Mouse (Mus musculus) lung, adult 18-20 months (tissue): ENCODE measurements around the gene Ctnnbip1.

ENCODE experiments used
- DNase-seq, 2 experiments: peaks; one replicate each; pipeline ENCODE4 v3.0.0; 2022; ENCODE audit warnings: mixed read lengths in 2 of 2

Gene Ctnnbip1

DNA sequence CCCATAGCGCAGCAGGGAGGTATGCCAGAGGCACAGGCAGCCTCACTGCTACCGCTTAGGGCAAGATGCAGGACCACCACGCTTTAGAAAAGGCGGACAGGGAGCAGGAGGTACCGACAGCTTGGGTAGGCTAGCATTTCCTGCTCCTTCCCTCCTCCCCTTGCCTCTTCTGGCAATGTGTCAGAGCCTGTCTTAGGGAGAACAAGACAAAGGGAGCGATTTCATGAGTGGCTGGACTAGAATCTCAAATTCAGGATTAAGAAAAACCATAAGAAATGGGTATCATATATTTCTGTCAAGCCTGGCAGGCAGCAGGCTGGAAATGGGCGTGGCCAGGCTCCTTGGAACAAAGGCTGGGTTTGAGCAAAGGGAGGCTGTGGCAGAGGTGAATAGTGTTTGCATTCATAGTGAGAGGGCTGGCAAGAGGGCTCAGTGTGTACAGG is 44.9 kb downstream of the Ctnnbip1 start:
- peak in 1 of 2 experiments; percentile 30 for DNase-seq

GRCm38 (mm10) chr4:149563941-149564361 is 45.9 kb downstream of the Ctnnbip1 start:
- no peak for DNase-seq

- DNase-seq, result peak; percentile 86 to 90
Observed at GRCm38 (mm10) chr4:149564452-149565407, 46.7 kb downstream of the Ctnnbip1 start.

- DNase-seq, result peak; percentile 68 to 80
Observed at GRCm38 (mm10) chr4:149567432-149568026, 49.5 kb downstream of the Ctnnbip1 start.

GRCm38 (mm10) chr4:149568622-149569021 is 50.6 kb downstream of the Ctnnbip1 start:
- peak in 1 of 2 experiments; percentile 27 for DNase-seq

- DNase-seq, result no peak
Observed at GRCm38 (mm10) chr4:149569781-149570497, 51.9 kb downstream of the Ctnnbip1 start.

DNA sequence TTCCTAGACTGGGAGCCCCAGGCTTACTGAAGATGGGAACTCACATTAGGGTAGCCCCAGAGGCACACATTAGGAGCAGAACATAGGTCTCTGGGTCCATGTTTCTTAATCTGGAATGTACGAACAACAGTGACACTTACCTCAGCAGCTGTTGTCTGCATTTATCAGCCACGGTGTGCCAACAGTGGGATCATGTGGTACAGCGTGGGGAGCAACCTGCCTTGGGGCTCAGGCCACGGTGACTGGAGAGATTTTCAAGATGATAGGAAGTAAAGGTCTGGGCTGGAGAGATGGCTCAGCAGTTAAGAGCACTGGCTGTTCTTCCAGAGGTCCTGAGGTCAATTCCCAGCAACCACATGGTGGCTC is 52.4 kb downstream of the Ctnnbip1 start:
- DNase-seq, result no peak

- peak; percentile 62 to 76 for DNase-seq
Observed at GRCm38 (mm10) chr4:149571209-149571608, 53.2 kb downstream of the Ctnnbip1 start.

- peak; percentile 88 to 92 for DNase-seq
Observed at GRCm38 (mm10) chr4:149571651-149572149, 53.7 kb downstream of the Ctnnbip1 start.

DNA sequence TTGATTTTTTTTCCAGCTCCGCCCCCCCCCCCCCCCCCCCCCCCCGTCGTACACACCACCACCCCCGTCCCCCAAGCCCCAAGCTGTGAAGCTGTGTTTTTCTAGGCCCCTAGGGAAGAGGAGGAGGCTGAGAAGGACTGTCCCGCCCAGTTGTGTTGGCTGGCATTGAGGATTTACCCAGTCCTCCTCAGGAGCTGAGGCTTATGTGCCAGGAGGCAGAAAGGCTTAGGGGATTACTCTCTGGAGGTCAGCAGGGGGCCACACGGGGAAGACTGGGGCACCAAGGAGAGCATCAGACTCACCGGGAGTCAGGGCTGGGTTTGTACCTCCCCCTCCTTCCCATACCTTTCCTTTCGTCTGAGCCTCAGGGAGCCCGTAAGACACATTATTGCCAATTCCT is 54.4 kb downstream of the Ctnnbip1 start:
- no peak for DNase-seq

DNA sequence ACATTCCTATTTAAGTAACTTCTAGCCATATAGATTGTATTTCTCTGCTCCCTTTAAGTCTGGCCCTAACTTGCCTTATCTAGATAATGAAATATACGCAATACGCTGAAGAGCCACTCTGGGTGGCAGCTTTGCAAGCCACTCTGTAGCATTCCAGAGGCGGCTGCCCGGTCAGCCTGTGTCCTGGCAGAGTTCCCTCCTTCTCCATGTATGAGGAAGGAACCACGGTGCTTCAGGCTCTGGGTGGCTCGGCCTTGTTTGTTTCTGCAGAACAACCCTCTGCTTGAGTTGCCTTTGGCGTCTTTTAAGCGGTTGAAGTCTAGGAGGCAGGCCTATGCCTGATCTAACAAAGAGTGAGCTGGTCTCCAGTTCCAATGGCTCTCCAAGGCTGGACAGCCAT is 54.8 kb downstream of the Ctnnbip1 start:
- DNase-seq, result peak; percentile 84 to 90

- no peak for DNase-seq
Observed at GRCm38 (mm10) chr4:149574391-149574821, 56.4 kb downstream of the Ctnnbip1 start.

DNA sequence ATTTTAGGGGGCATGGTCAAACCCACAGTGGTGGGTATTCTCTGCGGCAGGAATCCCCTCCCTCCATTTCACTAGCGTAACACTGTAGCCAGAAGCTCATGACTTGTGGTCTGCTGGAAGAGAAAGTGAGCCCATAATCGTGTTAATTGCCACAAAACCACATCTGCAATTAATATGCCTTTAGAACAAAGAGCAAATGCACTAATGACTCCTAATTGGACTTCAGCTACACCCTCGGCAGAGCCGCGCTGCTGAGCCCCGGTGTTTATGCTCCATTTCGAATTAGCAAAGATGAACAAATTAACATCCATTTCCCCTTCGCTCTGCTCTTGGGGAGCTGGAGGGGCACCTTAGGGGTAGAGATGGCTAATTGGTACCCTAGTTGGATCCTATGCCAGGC is 58.0 kb downstream of the Ctnnbip1 start:
- DNase-seq, result no peak

GRCm38 (mm10) chr4:149576993-149577548 is 59.0 kb downstream of the Ctnnbip1 start:
- DNase-seq, result no peak

GRCm38 (mm10) chr4:149578085-149578681 is 60.1 kb downstream of the Ctnnbip1 start:
- no peak for DNase-seq

GRCm38 (mm10) chr4:149578831-149579230 is 60.8 kb downstream of the Ctnnbip1 start:
- no peak for DNase-seq

GRCm38 (mm10) chr4:149585236-149585635 is 67.2 kb downstream of the Ctnnbip1 start:
- no peak for DNase-seq

DNA sequence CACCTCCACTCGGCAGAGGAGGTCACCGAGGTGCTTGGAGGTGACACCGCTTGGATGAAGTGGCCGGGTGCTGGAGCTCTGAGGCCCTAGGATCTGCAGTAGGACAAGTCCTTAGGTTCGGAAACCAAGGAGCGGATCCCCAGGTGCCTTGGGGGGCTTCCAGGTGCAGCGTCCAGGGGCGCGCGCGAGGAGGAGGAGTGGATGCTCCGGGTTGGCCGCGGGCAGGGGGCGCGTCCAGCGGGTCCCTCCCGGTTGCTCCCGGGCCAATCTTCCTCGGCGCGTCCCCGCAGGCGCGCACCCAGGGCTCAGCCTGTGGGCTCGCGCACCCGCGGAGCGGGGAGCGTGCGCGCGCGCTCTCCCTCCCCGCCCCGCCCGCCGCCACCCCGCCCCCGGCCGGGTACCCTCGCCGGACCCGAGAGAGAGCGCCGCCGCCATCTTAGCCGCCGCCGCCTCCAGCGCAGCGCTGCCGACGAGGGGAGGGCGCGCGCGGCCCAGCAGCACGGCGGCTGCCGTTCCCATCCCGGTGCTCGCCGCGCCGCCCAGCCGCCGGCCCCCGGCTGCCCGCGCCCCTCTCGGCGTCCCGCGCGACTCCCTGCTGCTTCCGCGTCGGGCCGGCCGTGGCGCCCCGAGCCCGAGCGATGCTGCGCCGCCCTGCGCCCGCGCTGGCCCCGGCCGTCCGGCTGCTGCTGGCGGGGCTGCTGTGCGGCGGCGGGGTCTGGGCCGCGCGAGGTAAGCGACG is 68.2 kb downstream of the Ctnnbip1 start, which contains the start of gene Clstn1:
TSS of gene Clstn1 (plus strand) at position 425 of the 739 bp plus-strand sequence.
- DNase-seq, result peak; percentile 48 to 59

- DNase-seq, result no peak
Observed at GRCm38 (mm10) chr4:149586783-149587595, 69.0 kb downstream of the Ctnnbip1 start.

GRCm38 (mm10) chr4:149587596-149588168 is 69.6 kb downstream of the Ctnnbip1 start:
- no peak for DNase-seq
